Mouse (Mus musculus) hematopoietic stem cell, adult 5-6 weeks (primary cell): ENCODE data around the gene Gm21969. TPM values are rescaled to one million over a fixed set of nuclear protein-coding genes. Genes with fewer than 3 reads are reported as not detected.

Experiments used
- ATAC-seq, 2 experiments: fragments of 125-278 bp in 1 of 2; replicated peaks in 1 of 2; 2 replicates each; pipeline ENCODE4 v1.8.0; 2016 to 2017; ENCODE audit warnings: inconsistent platforms in 2 of 2, mild to moderate bottlenecking in 2 of 2, moderate number of reproducible peaks in 2 of 2, low read depth in 1 of 2, moderate TSS enrichment in 1 of 2; ENCODE audit not compliant: low FRiP score in 2 of 2, poor library complexity in 2 of 2, severe bottlenecking in 2 of 2, insufficient read depth in 1 of 2, low TSS enrichment in 1 of 2
- total RNA-seq: library from RNA; stranded (forward); fragments of 172-1452, 232-1000 nt; gene quantifications from 2 replicates; pipeline ENCODE4 v1.2.3, GENCODE M21; 2017

Gene Gm21969
- total RNA-seq, 1 experiment from 2014 or later: not detected

DNA sequence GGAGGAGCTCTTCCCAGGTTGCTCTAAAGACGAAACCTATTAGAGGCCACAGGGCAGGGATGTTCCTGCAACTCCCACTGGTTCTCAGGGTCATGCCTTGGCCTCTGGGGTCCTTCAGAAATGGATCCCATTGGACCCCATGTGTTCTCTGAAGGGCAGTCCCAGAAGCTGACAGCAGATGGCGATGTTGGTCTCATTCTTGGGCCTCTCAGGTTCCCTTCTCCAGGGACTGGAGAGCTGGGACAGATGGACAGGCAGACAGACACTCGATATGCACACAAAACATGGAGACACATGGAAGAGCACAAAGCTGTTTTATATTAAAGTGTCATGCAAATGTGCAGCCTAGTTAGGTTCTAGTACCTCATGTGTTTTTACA lies 81.6 kb downstream of the Gm21969 start:
- peak; percentile 47 to 57; a peak in 1 of 4 replicates for ATAC-seq

DNA sequence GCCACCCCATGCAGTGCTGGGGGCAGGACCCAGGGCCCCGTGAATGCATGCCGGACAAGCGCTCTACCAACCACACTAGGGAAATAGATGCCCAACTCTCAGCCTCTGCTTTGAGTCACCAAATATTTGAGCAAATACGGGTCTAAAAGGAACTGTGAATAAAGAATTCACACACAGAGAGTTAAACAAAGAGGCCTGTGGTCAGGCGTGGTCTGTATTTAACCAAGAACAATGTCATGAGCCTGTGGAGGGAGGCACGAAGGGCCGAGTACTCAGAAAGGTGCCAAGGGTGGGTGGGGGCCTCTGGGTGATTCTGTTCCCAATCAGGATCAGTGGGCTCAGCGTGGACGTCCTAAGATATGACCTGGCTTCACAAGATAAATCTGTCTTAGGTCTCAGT lies 85.1 kb downstream of the Gm21969 start:
- ATAC-seq: no peak

DNA sequence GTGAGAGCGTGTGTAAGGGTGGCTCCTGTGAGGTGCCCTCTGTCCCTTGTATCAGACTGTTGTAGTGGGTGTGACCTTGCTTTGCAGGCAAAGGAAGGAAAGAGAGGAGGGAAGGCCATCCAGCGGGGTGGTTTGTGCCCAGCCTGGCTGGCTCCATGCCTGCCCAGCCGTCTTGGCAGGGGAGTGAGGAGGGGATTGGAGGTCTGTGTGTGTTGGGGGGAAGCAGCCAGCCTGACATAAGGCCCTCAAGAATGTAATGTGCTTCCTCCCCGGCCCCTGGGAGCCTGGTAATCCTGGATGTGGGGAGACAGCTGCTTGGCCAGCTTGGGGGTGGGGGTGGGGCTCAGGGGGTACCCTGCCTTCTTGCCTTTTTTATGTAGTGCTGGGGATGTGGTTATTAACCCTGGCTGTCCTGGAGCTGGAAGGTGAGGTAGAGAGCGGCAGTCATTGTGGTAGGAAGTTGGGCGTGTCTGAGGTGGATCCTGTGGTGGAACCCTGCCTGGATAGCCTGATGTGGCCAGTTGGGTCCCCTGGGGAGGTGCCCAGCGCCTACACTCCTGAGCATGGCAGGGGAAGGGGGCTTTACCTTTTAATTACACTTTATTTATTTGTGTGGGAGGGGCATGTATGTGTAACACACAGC lies 86.8 kb downstream of the Gm21969 start:
- ATAC-seq: peak; percentile 77

DNA sequence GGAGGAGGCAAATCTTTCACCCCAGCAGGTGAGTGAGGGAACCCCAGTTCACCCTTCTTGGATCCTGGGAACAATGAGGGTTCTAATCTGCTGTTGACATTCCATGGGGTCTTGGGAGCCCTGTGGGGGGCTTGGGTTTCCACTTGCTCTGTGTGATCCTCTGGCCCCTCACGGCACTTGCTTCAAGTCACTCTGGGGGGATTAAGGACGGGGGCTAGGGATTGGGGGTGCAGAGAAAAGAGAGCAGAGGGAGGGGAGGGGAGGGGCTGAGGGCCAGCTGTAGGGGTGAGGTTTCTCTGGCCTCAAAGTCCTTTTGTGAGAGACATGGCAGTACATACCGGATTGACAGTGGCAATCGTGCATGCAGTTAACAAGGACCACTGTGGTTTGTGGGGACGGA lies 90.3 kb downstream of the Gm21969 start:
- no peak for ATAC-seq

DNA sequence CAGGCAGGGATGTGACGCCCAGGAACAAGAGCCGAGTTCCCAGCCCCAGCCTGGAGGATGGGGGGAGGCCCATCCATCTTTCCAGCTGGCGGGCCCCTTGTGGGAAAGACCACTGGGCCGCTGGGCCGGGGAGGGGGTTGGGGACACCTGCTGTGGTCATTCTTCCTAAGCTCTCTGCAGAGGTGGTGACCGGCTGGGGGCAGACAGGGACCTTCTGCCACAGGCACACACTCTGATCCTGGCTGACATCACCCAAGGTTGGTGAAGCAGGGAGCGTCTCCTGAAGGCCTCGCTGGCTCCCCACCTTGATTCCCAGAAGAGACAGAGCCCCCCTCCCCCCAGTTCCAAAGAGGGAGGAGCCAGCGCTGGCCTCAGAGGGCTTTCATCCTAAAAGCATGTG lies 94.8 kb downstream of the Gm21969 start:
- no peak for ATAC-seq

DNA sequence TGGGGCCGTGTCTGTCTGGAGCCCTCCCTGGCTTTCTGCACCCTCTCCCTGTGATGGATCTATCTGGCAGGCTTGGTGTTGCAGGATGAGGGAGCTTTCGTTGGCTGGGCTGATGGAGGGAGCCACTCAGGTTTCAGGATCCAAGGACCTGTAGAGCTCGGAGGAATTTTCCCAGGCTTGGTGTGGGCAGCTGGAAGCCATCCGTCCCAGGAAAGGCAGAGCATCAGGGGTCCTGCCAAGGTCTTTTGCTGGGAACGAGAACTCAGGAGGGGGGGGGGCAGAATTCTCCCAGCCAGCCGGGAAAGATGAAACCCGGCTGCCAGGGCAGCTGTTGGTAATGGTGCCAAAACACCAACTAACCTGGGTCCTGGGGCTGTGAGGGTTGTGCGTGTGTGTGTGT lies 95.6 kb downstream of the Gm21969 start:
- no peak for ATAC-seq

DNA sequence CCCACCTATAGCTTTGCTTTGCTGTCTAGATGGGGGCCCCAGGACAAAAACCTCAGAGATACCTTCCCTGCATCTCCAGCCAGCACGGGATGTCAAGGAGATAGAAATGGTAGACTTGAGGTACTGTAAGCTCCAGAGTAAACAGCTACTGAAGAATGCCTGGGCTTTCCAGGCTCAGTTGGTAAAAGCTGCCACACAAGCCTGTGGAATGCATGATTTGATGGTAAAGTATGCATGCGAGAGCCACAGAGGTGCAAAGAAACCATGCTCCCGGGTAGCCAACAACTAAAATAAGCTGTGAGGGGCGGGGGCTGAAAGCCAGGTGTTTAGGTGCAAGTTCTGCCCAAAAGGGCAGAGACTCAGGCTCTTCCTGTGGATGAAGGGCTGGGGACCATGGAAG lies 99.9 kb downstream of the Gm21969 start:
- ATAC-seq: no peak

DNA sequence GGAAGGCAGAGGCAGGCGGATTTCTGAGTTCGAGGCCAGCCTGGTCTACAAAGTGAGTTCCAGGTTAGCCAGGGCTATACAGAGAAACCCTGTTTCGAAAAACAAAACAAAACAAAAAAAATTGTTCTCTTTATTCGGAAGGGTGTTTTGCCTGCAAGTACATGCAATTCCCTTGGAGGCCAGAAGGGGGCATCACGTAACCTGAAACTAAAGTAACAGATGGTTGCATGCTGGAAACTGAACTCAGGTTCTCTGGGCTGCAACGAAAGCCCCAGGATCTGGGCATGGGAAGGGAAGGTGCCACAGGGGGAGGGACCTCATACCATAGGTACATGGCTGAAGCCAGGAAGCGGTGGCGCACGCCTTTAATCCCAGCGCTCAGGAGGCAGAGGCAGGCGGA lies 100.5 kb downstream of the Gm21969 start:
- ATAC-seq: no peak

DNA sequence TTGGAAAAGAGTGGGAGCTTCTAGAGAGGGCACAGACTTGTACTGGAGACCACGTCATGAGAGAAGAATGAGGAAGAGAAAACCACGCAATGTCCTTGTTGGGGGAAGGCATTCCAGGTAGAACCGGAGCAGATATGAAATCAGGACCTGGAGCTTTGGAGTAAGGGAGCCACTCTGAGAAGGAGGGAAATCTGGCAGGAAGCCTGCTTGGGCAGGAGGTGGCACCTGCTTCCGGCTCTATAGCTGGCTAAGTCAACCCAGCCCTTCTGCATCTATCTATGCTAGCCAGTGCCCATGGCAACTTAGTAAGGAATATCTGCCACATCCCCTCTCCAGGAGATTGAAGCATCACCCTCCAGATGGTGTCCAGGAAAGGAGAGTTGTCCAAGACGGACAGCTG lies 103.0 kb downstream of the Gm21969 start:
- no peak for ATAC-seq

DNA sequence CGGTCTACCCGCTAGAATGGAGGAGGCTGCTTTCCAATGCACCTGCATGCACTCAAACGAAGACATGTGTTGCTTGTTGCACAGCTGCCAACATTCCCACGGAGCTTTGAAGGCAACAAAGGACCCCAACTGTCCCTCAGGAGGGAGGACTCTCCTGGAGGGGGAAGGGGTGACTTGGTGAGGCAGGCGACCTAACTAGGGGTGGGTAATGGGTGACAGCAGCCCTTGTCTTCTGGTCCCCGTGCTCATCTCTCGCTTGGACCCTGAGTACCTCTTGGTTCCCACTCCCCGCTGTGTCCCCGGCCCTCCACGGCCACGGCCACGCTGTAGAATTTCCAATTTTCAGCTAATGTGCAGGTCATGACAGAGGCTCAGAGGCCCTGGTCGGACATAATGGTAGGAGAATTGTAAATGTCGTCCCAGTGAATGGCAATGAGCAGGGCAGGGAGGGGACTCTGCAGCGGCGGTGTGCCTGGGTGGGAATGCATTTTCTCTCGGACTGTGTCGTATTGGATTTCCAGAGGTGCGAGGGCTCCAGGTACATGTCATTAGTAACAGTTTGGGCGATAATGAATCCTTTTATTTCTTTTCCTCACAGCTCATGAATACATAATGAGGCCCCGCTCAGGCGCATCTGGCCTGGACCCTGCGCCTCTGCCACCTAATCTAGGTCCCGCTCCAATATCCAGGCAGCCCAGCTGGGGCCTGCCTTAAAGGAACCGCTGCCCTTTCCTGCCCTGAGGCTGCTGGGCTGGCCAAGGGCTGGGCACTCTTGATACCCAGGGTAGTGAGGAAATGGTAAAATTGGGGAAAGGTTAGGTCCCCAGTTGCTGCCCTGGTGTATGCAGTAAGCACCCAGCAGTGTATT lies 107.7 kb downstream of the Gm21969 start:
- no peak for ATAC-seq

Other genes starting within 250 kb of the Gm21969 start
- gene Iffo2, start 72.6 kb upstream of the Gm21969 start, total RNA-seq: 3.9 and 7.5 TPM in 2 replicates
- gene Aldh4a1, start 19.7 kb downstream of the Gm21969 start, total RNA-seq: 5.7 and 9.9 TPM in 2 replicates
- not detected in 2 replicates for gene Tas1r2, start 50.4 kb downstream of the Gm21969 start, total RNA-seq
- not detected in 2 replicates for gene Pax7, start 230.3 kb downstream of the Gm21969 start, total RNA-seq